Mouse (Mus musculus) ES-E14 (cell line): ENCODE results near the gene Dennd4b. TPM values are rescaled to one million over a fixed set of nuclear protein-coding genes. Genes with fewer than 3 reads are reported as not detected.

Experiments used
- DNase-seq: peaks from one replicate; pipeline ENCODE4 v3.0.0-alpha.2; 2013; ENCODE audit warnings: low read depth, low spot score
- H3K27ac ChIP-seq: 2 replicates; pipeline ENCODE4 v1.5.1; 2012; ENCODE audit warnings: low read depth, mild to moderate bottlenecking, low read length, moderate library complexity, mixed read lengths; ENCODE audit not compliant: poor library complexity, insufficient read depth, severe bottlenecking
- H3K36me3 ChIP-seq: 2 replicates; pipeline ENCODE4 v1.6.1; 2012; ENCODE audit warnings: mild to moderate bottlenecking, low read length, moderate library complexity, mixed read lengths; ENCODE audit not compliant: control insufficient read depth, poor library complexity, insufficient read depth, severe bottlenecking
- H3K4me1 ChIP-seq, 2 experiments: fragments of 150-350 bp in 1 of 2; sonication (generic) in 1 of 2; 2 replicates each; pipeline ENCODE4 v1.6.1; 2012; ENCODE audit warnings: low read length in 2 of 2, mild to moderate bottlenecking in 1 of 2, mixed read lengths in 1 of 2; ENCODE audit not compliant: control insufficient read depth in 2 of 2, insufficient read depth in 2 of 2, poor library complexity in 1 of 2
- H3K4me3 ChIP-seq, 2 experiments: fragments of 150-350 bp in 1 of 2; sonication (generic) in 1 of 2; 2 replicates each; pipeline ENCODE4 v1.5.1; 2012; ENCODE audit warnings: low read length in 2 of 2, low read depth in 1 of 2, mild to moderate bottlenecking in 1 of 2, mixed read lengths in 1 of 2; ENCODE audit not compliant: insufficient read depth in 1 of 2, poor library complexity in 1 of 2, severe bottlenecking in 1 of 2
- H3K9ac ChIP-seq: 2 replicates; pipeline ENCODE4 v1.6.1; 2012; ENCODE audit warnings: low read depth, mild to moderate bottlenecking, low read length, mixed read lengths; ENCODE audit not compliant: poor library complexity, insufficient read depth, severe bottlenecking
- H3K9me3 ChIP-seq: fragments of 150-350 bp; sonication (generic); 2 replicates; pipeline ENCODE4 v1.6.1; 2012; ENCODE audit warnings: low read depth, mild to moderate bottlenecking, low read length; ENCODE audit not compliant: control insufficient read depth, insufficient read depth
- CHD2 ChIP-seq: IDR thresholded peaks from 2 replicates; pipeline ENCODE4 v1.6.1; 2014; ENCODE audit warnings: mild to moderate bottlenecking, low read depth, low read length, inconsistent platforms
- HCFC1 ChIP-seq: IDR thresholded peaks from 2 replicates; pipeline ENCODE4 v1.6.1; 2012; ENCODE audit warnings: low read length, inconsistent platforms, borderline replicate concordance; ENCODE audit not compliant: insufficient read depth
- MAFK ChIP-seq: IDR thresholded peaks from 2 replicates; pipeline ENCODE4 v1.6.1; 2014; ENCODE audit warnings: mild to moderate bottlenecking, low read depth, low read length, inconsistent platforms; ENCODE audit not compliant: insufficient read depth
- ZC3H11A ChIP-seq: IDR thresholded peaks from 2 replicates; pipeline ENCODE4 v1.6.1; 2012; ENCODE audit warnings: low read depth, mild to moderate bottlenecking, inconsistent platforms, low read length, borderline replicate concordance
- ZNF384 ChIP-seq: IDR thresholded peaks from 2 replicates; pipeline ENCODE4 v1.6.1; 2012; ENCODE audit warnings: low read depth, low read length, inconsistent platforms
- in situ Hi-C, 2 experiments: fragments of 600-800 bp; cut with MboI; formaldehyde crosslinking; loops; one replicate each; pipeline ENCODE4 v1.15.1; 2025; ENCODE audit warnings: low sequenced_read_pairs in 2 of 2, inconsistent platforms in 1 of 2; ENCODE audit not compliant: unreplicated experiment in 2 of 2
- total RNA-seq: library from RNA; depleted of rRNA; stranded (reverse); fragments of 300-350 nt; gene quantifications from 2 replicates; pipeline ENCODE4 v1.2.3, GENCODE M21; 2012

The Dennd4b gene
- total RNA-seq, 1 experiment, result 4.1 TPM

DNA sequence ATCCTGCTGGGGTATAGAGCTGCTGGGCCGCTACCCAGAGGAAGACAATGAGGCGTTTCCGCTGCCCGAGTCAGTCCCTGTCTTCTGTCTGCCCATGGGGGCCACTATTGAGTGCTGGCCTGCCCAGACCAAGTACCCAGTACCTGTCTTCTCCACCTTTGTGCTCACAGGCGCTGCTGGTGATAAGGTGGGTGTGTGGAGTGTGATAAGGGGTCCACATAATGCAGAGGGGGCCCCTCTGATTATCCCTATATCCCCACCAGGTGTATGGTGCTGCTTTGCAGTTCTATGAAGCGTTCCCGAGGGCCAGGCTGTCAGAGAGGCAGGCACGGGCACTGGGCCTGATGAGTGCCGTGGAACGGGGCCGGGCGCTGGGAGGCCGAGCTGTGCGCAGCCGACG, 4.0 kb downstream of the Dennd4b start:
- Histone ChIP-seq H3K27ac (no peak overlapping the region), H3K36me3 (no peaks in the 10 kb centered on the region; the same call in 1 of the 2 replicates), H3K4me3 (no peak overlapping the region), H3K9ac (no peak overlapping the region), H3K9me3 (no peaks in the 10 kb centered on the region), H3K4me1 (peaks cover 4 to 12% of the 10 kb centered on the region in 2 experiments; a peak in 2 of 4 replicates)
- in situ Hi-C loops, result no loop called here
- no peak for DNase-seq
- TF ChIP-seq CHD2, result no peak
- TF ChIP-seq MAFK, result no peak

DNA sequence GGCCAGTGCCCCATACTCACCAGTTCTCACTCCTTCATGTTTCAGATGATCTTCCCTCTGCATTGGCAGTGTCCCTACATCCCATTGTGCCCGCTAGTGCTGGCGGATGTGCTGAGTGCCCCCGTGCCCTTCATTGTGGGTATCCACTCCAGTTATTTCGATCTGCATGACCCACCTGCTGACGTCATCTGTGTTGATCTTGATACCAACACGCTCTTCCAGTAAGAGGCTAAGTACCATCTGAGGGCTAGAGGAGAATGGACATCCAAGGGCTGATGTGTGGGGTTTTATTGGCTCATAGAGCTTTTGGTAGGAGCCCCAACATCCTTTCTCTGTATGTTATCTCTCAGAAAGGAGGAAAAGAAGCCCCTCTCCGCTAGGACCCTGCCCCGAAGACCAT, 5.8 kb downstream of the Dennd4b start:
- no peaks in the 10 kb centered on the region for H3K9me3 ChIP-seq
- H3K4me1 ChIP-seq, result peaks cover 4 to 16% of the 10 kb centered on the region in 2 experiments; a peak in 1 of 4 replicates
- no peak overlapping the region for H3K27ac ChIP-seq
- in situ Hi-C loops, result no loop called here
- TF ChIP-seq CHD2 (no peak), ZC3H11A (no peak), ZNF384 (no peak), MAFK (no peak), HCFC1 (no peak)
- no peak overlapping the region for H3K4me3 ChIP-seq
- no peak for DNase-seq
- no peak overlapping the region for H3K9ac ChIP-seq
- H3K36me3 ChIP-seq, result peaks cover 2% of the 10 kb centered on the region; the same call in 1 of the 2 replicates

DNA sequence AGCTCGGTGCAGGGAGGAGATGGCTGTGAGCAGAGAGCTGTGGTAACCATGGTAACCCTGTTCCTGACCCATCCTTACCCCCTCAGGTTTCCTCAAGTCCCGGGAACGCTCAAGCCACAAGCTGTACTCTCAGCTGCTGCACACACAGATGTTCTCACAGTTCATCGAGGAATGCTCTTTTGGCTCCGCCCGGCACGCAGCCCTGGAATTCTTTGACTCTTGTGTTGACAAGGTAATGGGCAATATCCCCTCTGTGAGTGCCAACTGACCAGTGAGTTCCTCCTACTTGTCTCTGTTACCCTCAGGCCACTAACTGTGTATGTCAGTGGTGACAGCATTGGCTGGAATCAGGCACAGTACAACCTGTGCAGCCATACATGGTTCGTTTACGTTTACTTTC, 7.2 kb downstream of the Dennd4b start:
- DNase-seq, result no peak
- H3K9ac ChIP-seq, result no peak overlapping the region
- peaks cover 0 to 13% of the 10 kb centered on the region in 2 experiments; a peak in 1 of 4 replicates for H3K4me1 ChIP-seq
- H3K36me3 ChIP-seq, result peaks cover 2% of the 10 kb centered on the region; the same call in 1 of the 2 replicates
- no peak overlapping the region for H3K4me3 ChIP-seq
- H3K9me3 ChIP-seq, result no peaks in the 10 kb centered on the region
- no peak for TF ChIP-seq ZC3H11A
- TF ChIP-seq CHD2, result no peak
- no peak for TF ChIP-seq MAFK
- in situ Hi-C loops, result no loop called here
- no peak overlapping the region for H3K27ac ChIP-seq

GRCm38 (mm10) chr3:90273855-90274254, 8.9 kb downstream of the Dennd4b start:
- TF ChIP-seq CHD2 (no peak), HCFC1 (no peak)
- no peak for DNase-seq
- H3K9me3 ChIP-seq, result no peaks in the 10 kb centered on the region
- H3K9ac ChIP-seq, result peak overlapping the region; percentile 66
- peak overlapping the region in 1 of 2 experiments; percentile 47; a peak in 2 of 4 replicates for H3K4me3 ChIP-seq
- peaks cover 0 to 13% of the 10 kb centered on the region in 2 experiments; a peak in 1 of 4 replicates for H3K4me1 ChIP-seq
- peaks cover 2% of the 10 kb centered on the region; the same call in 1 of the 2 replicates for H3K36me3 ChIP-seq
- in situ Hi-C loops, result no loop called here
- no peak overlapping the region for H3K27ac ChIP-seq

DNA sequence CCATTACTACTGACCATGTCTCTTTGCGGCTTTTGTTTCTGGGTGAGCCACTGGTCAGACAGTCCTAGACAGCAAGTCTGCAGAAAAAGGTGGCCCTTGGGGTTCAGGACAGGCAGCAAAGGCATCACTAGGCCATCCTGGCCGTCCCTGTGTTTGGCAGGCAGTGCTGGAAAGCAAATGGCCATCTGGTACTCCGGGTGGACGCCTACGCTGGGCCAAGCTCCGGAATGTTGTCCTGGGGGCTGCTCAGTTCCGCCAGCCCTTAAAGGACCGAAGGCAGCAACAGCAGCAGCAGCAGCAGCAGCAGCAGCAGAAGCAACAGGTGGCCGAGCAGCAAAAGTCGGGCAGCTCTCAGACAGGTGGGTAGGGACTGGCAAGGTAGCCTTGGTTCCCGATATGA, 10.3 kb downstream of the Dennd4b start:
- in situ Hi-C loops, result no loop called here
- no peak for DNase-seq
- peaks cover 8% of the 10 kb centered on the region; the same call in 1 of the 2 replicates for H3K36me3 ChIP-seq
- no peaks in the 10 kb centered on the region for H3K9me3 ChIP-seq
- no peak overlapping the region for H3K9ac ChIP-seq
- H3K4me3 ChIP-seq, result no peak overlapping the region
- H3K4me1 ChIP-seq, result peaks cover 0 to 13% of the 10 kb centered on the region in 2 experiments; a peak in 1 of 4 replicates
- H3K27ac ChIP-seq, result no peak overlapping the region
- TF ChIP-seq CHD2 (no peak), MAFK (no peak), ZC3H11A (no peak), HCFC1 (no peak), ZNF384 (no peak)
